Mouse (Mus musculus): ENCODE data around the gene Rftn1. TPM values are rescaled to one million over a fixed set of nuclear protein-coding genes. Genes with fewer than 3 reads are reported as not detected.

The Rftn1 gene
- polyA plus RNA-seq, 1 experiment from 2014 or later, result 9.4 TPM

- no peaks in the 10 kb centered on the region for H3K9me3 ChIP-seq
- H3K9ac ChIP-seq (replicated peaks), result no peak overlapping the region
- WGBS, result 84% methylated on average over 8 of the region's 8 CpGs
- no peaks in the 10 kb centered on the region for H3K4me1 ChIP-seq (replicated peaks)
- no peaks in the 10 kb centered on the region for H3K27me3 ChIP-seq
- ATAC-seq (ENCODE audit: insufficient number of reproducible peaks, insufficient read depth, low FRiP score, low TSS enrichment, low read depth), result no peak
- no peak overlapping the region for H3K27ac ChIP-seq
- H3K4me2 ChIP-seq, result no peak overlapping the region
- no peaks in the 10 kb centered on the region for H3K36me3 ChIP-seq
- no peak overlapping the region for H3K4me3 ChIP-seq (replicated peaks)
Observed at GRCm38 (mm10) chr17:50089725-50090124, 100.7 kb downstream of the Rftn1 start.

DNA sequence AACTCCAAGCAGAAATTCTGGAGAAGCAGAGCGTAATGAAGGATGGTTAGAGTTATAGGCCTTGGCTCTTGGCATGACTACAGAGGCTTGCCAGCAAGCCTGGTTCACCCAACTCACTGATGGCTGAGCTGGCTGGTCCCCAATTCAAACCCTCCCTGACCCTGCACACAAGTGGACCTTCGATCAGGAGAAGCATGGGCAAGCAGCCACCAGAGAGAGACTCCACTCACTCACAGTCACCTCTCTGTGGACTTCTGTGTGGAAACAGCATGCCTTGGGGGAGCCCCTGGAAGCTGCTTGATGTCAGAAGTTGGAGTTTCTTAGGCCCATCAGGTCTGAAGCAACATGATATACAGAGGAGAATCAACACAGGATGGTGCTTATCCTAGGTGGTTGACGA is 102.4 kb downstream of the Rftn1 start:
- H3K36me3 ChIP-seq, result no peaks in the 10 kb centered on the region
- no peaks in the 10 kb centered on the region for H3K4me1 ChIP-seq (replicated peaks)
- no peak for ATAC-seq (ENCODE audit: insufficient number of reproducible peaks, insufficient read depth, low FRiP score, low TSS enrichment, low read depth)
- H3K9me3 ChIP-seq, result no peaks in the 10 kb centered on the region
- H3K27ac ChIP-seq, result no peak overlapping the region
- no peak overlapping the region for H3K4me3 ChIP-seq (replicated peaks)
- H3K27me3 ChIP-seq, result no peaks in the 10 kb centered on the region
- no peak overlapping the region for H3K4me2 ChIP-seq
- 87% methylated on average over 3 of the region's 3 CpGs for WGBS
- no peak overlapping the region for H3K9ac ChIP-seq (replicated peaks)

- no peak overlapping the region for H3K4me3 ChIP-seq (replicated peaks)
- no peaks in the 10 kb centered on the region for H3K4me1 ChIP-seq (replicated peaks)
- H3K27me3 ChIP-seq, result no peaks in the 10 kb centered on the region
- WGBS, result 53% methylated on average over 4 of the region's 4 CpGs
- no peak overlapping the region for H3K4me2 ChIP-seq
- H3K9me3 ChIP-seq, result no peaks in the 10 kb centered on the region
- H3K36me3 ChIP-seq, result no peaks in the 10 kb centered on the region
- no peak overlapping the region for H3K9ac ChIP-seq (replicated peaks)
- H3K27ac ChIP-seq, result no peak overlapping the region
- no peak for ATAC-seq (ENCODE audit: insufficient number of reproducible peaks, insufficient read depth, low FRiP score, low TSS enrichment, low read depth)
Observed at GRCm38 (mm10) chr17:50086887-50087286, 103.6 kb downstream of the Rftn1 start.

DNA sequence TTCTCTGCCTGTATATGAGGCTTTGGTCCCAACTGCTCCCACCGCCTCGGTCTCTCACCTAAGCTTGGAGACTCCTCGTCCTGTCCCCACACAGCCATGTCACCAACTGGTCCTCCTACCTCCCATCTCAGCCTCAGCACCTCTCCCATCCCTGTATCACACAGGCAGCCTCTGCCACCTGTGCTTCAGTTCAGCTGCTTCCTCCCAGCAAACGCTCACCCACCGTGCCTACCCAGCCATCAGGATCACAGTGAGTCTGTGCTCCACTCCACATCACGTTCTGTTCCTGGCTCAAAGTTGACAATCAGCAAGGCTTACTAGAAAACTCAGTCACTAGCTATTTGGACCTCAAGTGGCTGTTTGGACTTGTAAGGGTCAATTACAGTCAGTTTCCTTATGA is 105.8 kb downstream of the Rftn1 start:
- no peak overlapping the region for H3K4me3 ChIP-seq (replicated peaks)
- no peak for ATAC-seq (ENCODE audit: insufficient number of reproducible peaks, insufficient read depth, low FRiP score, low TSS enrichment, low read depth)
- WGBS, result 86% methylated on average over 6 of the region's 6 CpGs
- no peaks in the 10 kb centered on the region for H3K36me3 ChIP-seq
- no peaks in the 10 kb centered on the region for H3K9me3 ChIP-seq
- H3K4me1 ChIP-seq (replicated peaks), result no peaks in the 10 kb centered on the region
- H3K27me3 ChIP-seq, result no peaks in the 10 kb centered on the region
- no peak overlapping the region for H3K27ac ChIP-seq
- no peak overlapping the region for H3K4me2 ChIP-seq
- no peak overlapping the region for H3K9ac ChIP-seq (replicated peaks)

DNA sequence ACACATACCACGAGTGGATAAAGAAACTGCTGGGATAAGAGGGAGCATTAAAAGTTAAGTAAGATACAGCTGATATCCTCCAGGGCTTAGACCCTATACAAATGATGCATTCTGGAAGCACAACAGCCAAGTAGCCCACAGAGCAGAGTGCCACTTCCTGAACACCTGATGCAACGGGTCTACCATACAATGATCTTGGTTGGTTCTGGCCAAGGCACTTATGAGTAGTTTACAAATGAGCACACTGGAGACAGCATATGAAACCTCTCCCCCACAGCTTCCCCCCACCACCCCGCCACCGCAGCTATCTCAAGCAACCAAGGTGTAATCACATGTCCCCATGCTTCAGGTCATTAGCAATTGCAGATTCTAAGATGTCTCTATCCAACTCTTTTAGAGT is 106.5 kb downstream of the Rftn1 start:
- H3K9ac ChIP-seq (replicated peaks), result no peak overlapping the region
- no peak overlapping the region for H3K27ac ChIP-seq
- no peaks in the 10 kb centered on the region for H3K9me3 ChIP-seq
- H3K36me3 ChIP-seq, result no peaks in the 10 kb centered on the region
- H3K4me3 ChIP-seq (replicated peaks), result no peak overlapping the region
- H3K27me3 ChIP-seq, result no peaks in the 10 kb centered on the region
- H3K4me2 ChIP-seq, result no peak overlapping the region
- H3K4me1 ChIP-seq (replicated peaks), result no peaks in the 10 kb centered on the region
- no peak for ATAC-seq (ENCODE audit: insufficient number of reproducible peaks, insufficient read depth, low FRiP score, low TSS enrichment, low read depth)
- 87% methylated on average over 4 of the region's 4 CpGs for WGBS

DNA sequence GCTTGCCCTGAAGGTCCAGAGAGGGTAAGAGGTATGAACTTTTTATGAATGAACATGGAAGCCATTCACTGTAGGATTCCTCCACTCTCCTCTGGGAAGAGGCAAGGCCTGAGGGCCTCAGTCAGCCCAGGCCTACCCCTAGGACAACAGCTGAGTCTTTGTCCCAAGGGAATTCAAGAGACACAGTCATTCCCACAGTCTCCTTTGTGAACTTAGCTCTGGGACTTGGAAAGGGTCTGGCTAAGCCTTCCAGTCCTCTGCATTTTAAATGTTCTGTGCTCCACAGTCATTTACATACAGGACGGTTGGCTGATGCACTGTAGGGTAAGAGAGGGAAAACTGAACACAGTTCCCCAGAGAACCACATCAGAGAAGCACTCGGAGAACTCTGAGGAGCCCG is 107.5 kb downstream of the Rftn1 start:
- no peak for ATAC-seq (ENCODE audit: insufficient number of reproducible peaks, insufficient read depth, low FRiP score, low TSS enrichment, low read depth)
- no peak overlapping the region for H3K9ac ChIP-seq (replicated peaks)
- H3K4me3 ChIP-seq (replicated peaks), result no peak overlapping the region
- H3K27ac ChIP-seq, result no peak overlapping the region
- no peaks in the 10 kb centered on the region for H3K4me1 ChIP-seq (replicated peaks)
- H3K36me3 ChIP-seq, result no peaks in the 10 kb centered on the region
- H3K27me3 ChIP-seq, result no peaks in the 10 kb centered on the region
- H3K9me3 ChIP-seq, result no peaks in the 10 kb centered on the region
- WGBS, result 92% methylated on average over 3 of the region's 3 CpGs
- no peak overlapping the region for H3K4me2 ChIP-seq

DNA sequence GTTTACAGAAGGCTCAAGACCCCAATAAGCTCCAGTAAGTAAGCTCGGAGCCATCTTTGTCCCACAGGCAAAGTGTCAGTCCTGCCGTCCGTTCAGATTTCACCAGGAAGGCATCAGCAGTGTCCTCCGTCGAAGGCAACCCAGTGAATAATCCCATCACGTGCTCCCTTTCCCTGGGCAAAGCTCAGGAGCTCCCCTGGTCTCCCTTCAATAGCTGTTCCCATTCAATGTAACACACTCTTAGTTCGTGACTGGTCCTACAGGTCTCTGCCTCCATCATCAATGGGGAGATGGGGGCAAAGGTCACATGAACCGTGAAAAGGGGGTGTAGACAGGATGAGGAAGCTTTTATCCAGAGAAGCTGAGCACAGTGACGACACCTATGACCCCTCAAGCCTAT is 108.8 kb downstream of the Rftn1 start:
- 70% methylated on average over 9 of the region's 9 CpGs for WGBS
- no peak for ATAC-seq (ENCODE audit: insufficient number of reproducible peaks, insufficient read depth, low FRiP score, low TSS enrichment, low read depth)
- no peak overlapping the region for H3K4me2 ChIP-seq

GRCm38 (mm10) chr17:50080991-50081390 is 109.5 kb downstream of the Rftn1 start:
- H3K36me3 ChIP-seq, result no peaks in the 10 kb centered on the region
- no peak for ATAC-seq (ENCODE audit: insufficient number of reproducible peaks, insufficient read depth, low FRiP score, low TSS enrichment, low read depth)
- no peaks in the 10 kb centered on the region for H3K9me3 ChIP-seq
- no peak overlapping the region for H3K27ac ChIP-seq
- no peak overlapping the region for H3K4me2 ChIP-seq
- WGBS, result 89% methylated on average over 4 of the region's 4 CpGs
- no peak overlapping the region for H3K4me3 ChIP-seq (replicated peaks)
- H3K27me3 ChIP-seq, result no peaks in the 10 kb centered on the region
- H3K9ac ChIP-seq (replicated peaks), result no peak overlapping the region
- no peaks in the 10 kb centered on the region for H3K4me1 ChIP-seq (replicated peaks)

More for the DNA sequence above, 108.8 kb downstream of the Rftn1 start:
- Histone ChIP-seq H3K4me3 (replicated peaks) (no peak overlapping the region), H3K36me3 (no peaks in the 10 kb centered on the region), H3K9ac (replicated peaks) (no peak overlapping the region), H3K27ac (no peak overlapping the region), H3K27me3 (no peaks in the 10 kb centered on the region), H3K4me1 (replicated peaks) (no peaks in the 10 kb centered on the region), H3K9me3 (no peaks in the 10 kb centered on the region)

DNA sequence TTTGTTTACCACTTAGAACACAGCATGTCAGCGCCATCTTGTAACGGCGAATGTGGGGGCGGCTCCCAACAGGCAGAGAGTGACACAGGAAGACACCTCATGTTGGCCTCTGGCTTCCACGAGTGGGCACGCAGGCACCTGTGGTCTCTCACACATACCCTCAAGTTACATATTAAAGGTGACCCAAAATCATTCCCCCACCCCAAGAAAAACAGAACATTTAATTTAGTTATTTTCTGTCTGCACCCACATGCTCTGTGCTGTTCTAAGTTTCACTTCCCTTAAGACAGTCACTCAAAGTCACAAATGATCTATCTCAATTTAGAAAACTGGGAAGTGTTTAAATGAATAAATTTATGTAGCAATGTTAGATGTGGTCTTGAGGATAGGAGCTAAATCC is 111.7 kb downstream of the Rftn1 start:
- WGBS, result 98% methylated on average over 6 of the region's 6 CpGs
- H3K36me3 ChIP-seq, result no peaks in the 10 kb centered on the region
- no peak overlapping the region for H3K9ac ChIP-seq (replicated peaks)
- no peak for ATAC-seq (ENCODE audit: insufficient number of reproducible peaks, insufficient read depth, low FRiP score, low TSS enrichment, low read depth)
- no peaks in the 10 kb centered on the region for H3K9me3 ChIP-seq
- no peaks in the 10 kb centered on the region for H3K27me3 ChIP-seq
- no peaks in the 10 kb centered on the region for H3K4me1 ChIP-seq (replicated peaks)
- no peak overlapping the region for H3K27ac ChIP-seq
- H3K4me3 ChIP-seq (replicated peaks), result no peak overlapping the region
- H3K4me2 ChIP-seq, result no peak overlapping the region

DNA sequence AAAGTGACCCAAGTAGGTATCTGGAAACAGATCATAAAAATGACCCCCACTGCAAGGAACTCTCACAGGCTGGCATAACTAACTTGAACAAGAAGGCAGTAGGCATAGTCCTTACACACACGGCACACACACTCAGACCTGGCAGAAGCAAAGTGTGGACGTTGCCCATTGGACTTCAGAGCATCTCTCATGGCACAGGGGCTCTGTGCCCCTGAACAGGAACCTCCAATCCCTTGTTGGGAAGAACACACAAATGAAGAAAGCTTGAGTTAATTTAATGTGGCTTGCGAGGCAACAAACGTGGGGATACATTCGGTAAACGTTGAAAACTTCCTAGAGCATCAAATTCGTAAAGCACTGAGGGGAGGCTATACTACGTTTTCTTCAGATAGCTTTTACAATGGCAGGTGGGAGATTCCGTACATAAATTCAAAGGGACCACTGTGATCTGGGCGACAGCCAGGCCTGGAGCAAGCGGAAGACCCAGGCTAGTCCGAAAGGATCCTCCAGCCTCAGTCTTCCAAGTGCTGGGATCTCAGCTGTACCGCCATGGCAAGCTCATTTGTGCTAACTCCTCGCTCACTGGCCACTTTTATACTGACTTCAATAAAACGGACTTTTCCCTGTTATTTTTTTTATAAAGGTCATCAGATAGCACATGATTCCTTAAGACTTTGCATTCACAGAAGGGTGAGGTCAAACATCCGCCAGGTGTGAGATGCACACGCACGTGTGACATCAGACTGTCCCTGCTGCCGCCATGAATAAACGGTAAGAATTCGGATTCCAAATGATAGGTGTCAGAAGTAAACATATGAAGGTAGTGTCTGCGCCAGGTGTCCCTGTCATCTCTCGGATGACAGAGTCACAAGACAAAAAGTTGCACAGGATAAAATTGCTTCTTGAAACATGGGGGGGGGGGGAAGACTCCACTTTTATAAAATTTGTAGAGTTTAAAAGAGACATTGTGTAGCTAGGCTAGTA is 117.2 kb downstream of the Rftn1 start:
- Histone ChIP-seq H3K4me2 (no peak overlapping the region), H3K27ac (no peak overlapping the region), H3K9me3 (no peaks in the 10 kb centered on the region), H3K27me3 (no peaks in the 10 kb centered on the region), H3K4me3 (replicated peaks) (no peak overlapping the region), H3K9ac (replicated peaks) (no peak overlapping the region), H3K36me3 (no peaks in the 10 kb centered on the region), H3K4me1 (replicated peaks) (0 out of 2 replicates have a peak, but pooled peaks cover 3% of the 10 kb centered on the region)
- no peak for ATAC-seq (ENCODE audit: insufficient number of reproducible peaks, insufficient read depth, low FRiP score, low TSS enrichment, low read depth)
- WGBS, result 88% methylated on average over 23 of the region's 23 CpGs

DNA sequence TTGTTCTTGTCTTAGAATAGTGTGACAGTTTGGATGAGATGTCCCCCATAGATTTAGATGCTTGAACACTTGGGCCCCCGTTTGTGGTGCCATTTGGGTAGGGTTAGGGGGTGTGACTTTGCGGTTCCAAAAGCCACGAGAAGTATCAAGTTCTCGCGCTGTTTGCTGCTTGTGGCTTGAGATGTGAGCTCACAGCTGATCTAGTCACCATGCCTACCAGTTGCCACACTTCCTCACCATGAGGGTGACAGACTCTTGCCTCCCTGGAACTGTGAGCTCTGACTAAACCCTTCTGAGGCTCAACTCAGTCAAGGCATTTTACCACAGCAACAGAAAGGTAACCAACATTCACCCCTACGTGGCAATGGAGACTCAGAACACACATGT is 118.9 kb downstream of the Rftn1 start:
- 75% methylated on average over 6 of the region's 6 CpGs for WGBS
- no peaks in the 10 kb centered on the region for H3K36me3 ChIP-seq
- no peak overlapping the region for H3K4me3 ChIP-seq (replicated peaks)
- no peaks in the 10 kb centered on the region for H3K9me3 ChIP-seq
- H3K4me2 ChIP-seq, result no peak overlapping the region
- H3K4me1 ChIP-seq (replicated peaks), result 0 out of 2 replicates have a peak, but pooled peaks cover 3% of the 10 kb centered on the region
- no peak for ATAC-seq (ENCODE audit: insufficient number of reproducible peaks, insufficient read depth, low FRiP score, low TSS enrichment, low read depth)
- H3K27ac ChIP-seq, result no peak overlapping the region
- no peak overlapping the region for H3K9ac ChIP-seq (replicated peaks)
- no peaks in the 10 kb centered on the region for H3K27me3 ChIP-seq

All from limb, embryonic 12.5 days (tissue).